Mouse (Mus musculus) stomach, embryonic 16.5 days (tissue): ENCODE measurements around the gene Pspc1. TPM values are rescaled to one million over a fixed set of nuclear protein-coding genes. Genes with fewer than 3 reads are reported as not detected.
A peak's percentile ranks its signal among the peaks of the same experiment; 100 is the strongest.
"Not testable (repeated sequence)": the region's sequence is repeated elsewhere in the genome, so short reads cannot be mapped to it uniquely, and the experiment has no call there.

Source experiments
- ATAC-seq: fragments of 200-750 bp; cut with Nextera tagmentation; 2 replicates; pipeline ENCODE4 v1.8.0; 2017; ENCODE audit warnings: moderate number of reproducible peaks, moderate TSS enrichment; ENCODE audit not compliant: insufficient read depth, low FRiP score
- H3K27ac ChIP-seq: fragments of 300-500 bp; sonication (generic); 2 replicates; pipeline ENCODE4 v1.5.1; 2014; ENCODE audit warnings: low read length
- H3K27me3 ChIP-seq: fragments of 300-500 bp; sonication (generic); 2 replicates; pipeline ENCODE4 v1.6.1; 2014; ENCODE audit warnings: low read length, control low read depth, mixed read lengths; ENCODE audit not compliant: control insufficient read depth, insufficient read depth
- H3K36me3 ChIP-seq: fragments of 300-500 bp; sonication (generic); 2 replicates; pipeline ENCODE4 v1.6.1; 2014; ENCODE audit warnings: low read length; ENCODE audit not compliant: control insufficient read depth, insufficient read depth
- H3K4me1 ChIP-seq: fragments of 300-500 bp; sonication (generic); 2 replicates; pipeline ENCODE4 v1.6.1; 2014; ENCODE audit warnings: low read length, control low read depth, mixed read lengths; ENCODE audit not compliant: control insufficient read depth, insufficient read depth
- H3K4me2 ChIP-seq: fragments of 300-500 bp; sonication (generic); 2 replicates; pipeline ENCODE4 v1.6.1; 2014; ENCODE audit warnings: low read depth, low read length, mixed read lengths
- H3K4me3 ChIP-seq: fragments of 300-500 bp; sonication (generic); replicated peaks from 2 replicates; pipeline ENCODE4 v1.5.1; 2014; ENCODE audit warnings: mild to moderate bottlenecking, low read length
- H3K9ac ChIP-seq: fragments of 300-500 bp; sonication (generic); 2 replicates; pipeline ENCODE4 v1.6.1; 2014; ENCODE audit warnings: low read length
- H3K9me3 ChIP-seq: fragments of 300-500 bp; sonication (generic); replicated peaks from 2 replicates; pipeline ENCODE4 v1.6.1; 2016; ENCODE audit warnings: low read length, control low read depth; ENCODE audit not compliant: control insufficient read depth
- WGBS: fragments of 180-500 bp; shearing (Covaris S2); extraction: QIAGEN DNeasy Blood & Tissue Kit; methylation state at CpG from one replicate; pipeline ENCODE4 v1.1.7; 2014; 5-methylcytosine and 5-hydroxymethylcytosine counted together
- polyA plus RNA-seq: library from polyadenylated mRNA; unstranded; fragments of >200 nt; fragmentation: Nextera tagmentation; extraction: Ambion mirVana; gene quantifications from 2 replicates; pipeline ENCODE4 v1.2.1, GENCODE M21; 2015

The Pspc1 gene
- 18.3 and 21.5 TPM in 2 replicates for polyA plus RNA-seq

DNA sequence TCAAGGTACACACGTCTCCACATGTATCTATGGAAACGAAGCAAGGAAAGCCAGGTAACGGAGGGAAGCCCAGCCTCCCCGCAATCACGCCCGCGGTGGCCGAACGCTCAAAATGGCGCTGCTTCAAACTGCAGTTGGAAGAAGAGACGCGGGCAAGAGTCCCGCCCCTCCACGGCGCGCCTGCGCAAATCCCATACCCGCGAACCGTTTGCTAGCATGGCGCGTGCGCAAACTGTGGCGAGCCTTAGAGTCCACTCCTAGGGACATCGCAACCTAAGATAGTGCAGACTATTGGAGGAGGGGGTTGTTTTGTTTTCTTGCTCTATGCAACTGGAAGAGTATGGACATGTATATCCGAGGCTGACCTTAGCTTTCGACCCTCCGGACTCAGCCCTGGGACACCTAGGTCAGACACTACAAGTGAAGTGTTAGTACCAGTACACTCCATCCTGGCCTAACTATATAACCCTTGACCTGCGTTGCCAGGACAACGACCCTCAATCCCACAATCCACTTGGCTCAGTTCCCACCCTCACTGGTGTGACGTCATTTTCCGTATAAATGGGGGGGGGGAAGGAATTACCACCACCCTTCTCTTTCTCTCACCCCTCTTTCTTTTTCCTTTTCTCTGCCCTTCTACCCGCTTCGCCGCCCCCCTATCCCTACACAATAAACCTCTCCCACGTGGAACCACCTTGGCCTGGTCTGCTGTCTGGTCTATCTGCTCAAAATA lies at the start of gene Pspc1:
Gene Pspc1 (minus strand): TSS at position 117 of the 733 bp plus-strand sequence.
- Histone ChIP-seq H3K4me2 (peak within 1 kb of the TSS; percentile 83), H3K4me3 (peak within 1 kb of the TSS; percentile 99), H3K27ac (peak within 1 kb of the TSS; percentile 96), H3K36me3 (no peaks in the 10 kb centered on the region), H3K9ac (peak within 1 kb of the TSS; percentile 93), H3K9me3 (no peaks in the 10 kb centered on the region), H3K4me1 (peaks cover 17% of the 10 kb centered on the region), H3K27me3 (no peaks in the 10 kb centered on the region)
- peak; percentile 98 for ATAC-seq
- under 1% methylated on average over 36 of the region's 36 CpGs for WGBS

DNA sequence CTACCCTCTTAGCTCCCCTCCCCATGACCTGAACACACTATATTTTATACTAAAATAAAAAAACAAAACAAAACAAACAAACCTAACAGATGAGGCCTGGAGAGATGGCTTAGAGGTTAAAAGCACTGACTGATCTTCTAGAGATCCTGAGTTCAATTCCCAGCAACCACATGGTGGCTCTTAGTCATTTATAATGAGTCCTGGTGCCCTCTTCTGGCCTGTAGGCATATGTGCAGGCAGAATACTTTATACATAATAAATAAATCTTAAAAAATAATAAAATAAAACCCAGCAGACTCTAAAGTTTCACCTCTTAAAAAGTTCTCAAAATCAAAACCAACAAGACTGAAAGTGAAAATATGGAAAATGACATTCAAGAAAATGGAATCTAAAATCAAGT lies 46.4 kb upstream of the Pspc1 start:
- H3K36me3 ChIP-seq: no peaks in the 10 kb centered on the region
- H3K27me3 ChIP-seq: no peaks in the 10 kb centered on the region
- no peak overlapping the region for H3K4me3 ChIP-seq
- no peak for ATAC-seq
- no peak overlapping the region for H3K4me2 ChIP-seq
- H3K4me1 ChIP-seq: no peaks in the 10 kb centered on the region
- H3K9me3 ChIP-seq: no peaks in the 10 kb centered on the region
- H3K9ac ChIP-seq: no peak overlapping the region
- H3K27ac ChIP-seq: no peak overlapping the region

DNA sequence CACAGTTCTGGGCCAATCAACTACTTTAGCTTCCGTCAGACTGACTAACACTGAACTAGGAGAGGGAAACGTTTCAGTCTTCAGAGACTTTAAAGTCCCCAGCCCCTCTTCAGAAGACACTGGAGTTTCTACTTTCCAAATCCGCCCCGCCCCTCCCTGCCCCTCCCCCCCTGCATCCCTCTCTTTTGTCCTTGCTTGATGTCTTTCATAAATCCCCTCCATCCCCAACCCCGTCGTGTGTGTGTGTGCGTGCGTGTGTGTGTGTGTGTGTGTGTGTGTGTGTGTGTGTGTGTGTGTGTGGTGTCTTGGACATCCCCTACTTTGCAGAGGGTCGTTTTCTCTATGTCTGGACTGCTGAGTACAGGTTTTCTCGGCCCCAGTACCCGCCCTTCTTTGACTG lies 39.5 kb upstream of the Pspc1 start:
- peaks cover 7% of the 10 kb centered on the region for H3K4me1 ChIP-seq
- peak overlapping the region; percentile 3 for H3K4me2 ChIP-seq
- no peak for ATAC-seq
- H3K36me3 ChIP-seq: no peaks in the 10 kb centered on the region
- H3K27me3 ChIP-seq: no peaks in the 10 kb centered on the region
- no peak overlapping the region for H3K9ac ChIP-seq
- no peaks in the 10 kb centered on the region for H3K9me3 ChIP-seq
- 16% methylated on average over 11 of the region's 11 CpGs for WGBS
- no peak overlapping the region for H3K27ac ChIP-seq
- H3K4me3 ChIP-seq: no peak overlapping the region

DNA sequence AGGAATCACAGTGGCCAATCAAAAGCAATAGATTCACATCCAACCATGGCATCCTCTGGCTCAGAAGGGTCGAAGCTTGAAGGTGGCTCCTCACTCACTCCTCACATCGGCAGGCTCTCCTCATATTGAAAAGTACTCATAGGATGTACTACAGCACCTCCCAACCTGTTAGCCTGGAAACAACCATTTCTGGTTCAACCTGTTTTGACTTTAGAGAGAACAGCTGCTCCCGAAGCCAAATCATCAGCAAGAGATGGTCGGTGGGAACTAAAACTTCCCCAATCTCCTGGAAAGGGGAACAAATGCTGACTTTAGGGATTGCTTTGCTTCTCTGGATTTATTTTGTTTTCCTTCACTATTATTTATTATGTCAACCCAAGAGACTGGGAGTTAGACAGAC lies 39.0 kb upstream of the Pspc1 start:
- no peak overlapping the region for H3K27ac ChIP-seq

DNA sequence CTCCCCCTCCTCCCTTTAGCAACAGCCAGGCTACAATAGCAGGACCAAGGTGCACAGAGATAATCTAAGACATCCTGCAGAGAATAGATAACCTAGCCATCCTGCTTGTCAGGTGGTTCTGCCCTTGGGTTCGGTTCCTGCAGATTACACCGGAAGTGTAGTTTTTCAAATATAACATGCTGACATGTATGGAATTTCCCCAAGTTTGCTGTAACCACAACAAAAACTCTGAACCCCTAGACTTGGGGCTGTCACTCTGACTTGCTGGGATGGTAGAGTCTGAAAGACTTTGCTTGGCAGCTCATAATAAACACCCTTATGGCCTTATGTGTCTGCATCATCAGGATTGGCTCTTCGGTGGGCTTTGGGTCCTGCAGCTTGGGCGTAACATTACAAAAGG lies 38.4 kb upstream of the Pspc1 start:
- 90% methylated on average over 4 of the region's 4 CpGs for WGBS
- Histone ChIP-seq H3K4me1 (peaks cover 7% of the 10 kb centered on the region), H3K27ac (no peak overlapping the region), H3K27me3 (no peaks in the 10 kb centered on the region), H3K4me2 (no peak overlapping the region), H3K36me3 (no peaks in the 10 kb centered on the region), H3K9me3 (no peaks in the 10 kb centered on the region), H3K9ac (no peak overlapping the region), H3K4me3 (no peak overlapping the region)
- ATAC-seq: no peak

More for the DNA sequence above, 39.0 kb upstream of the Pspc1 start:
- Histone ChIP-seq H3K4me2 (peak overlapping the region; percentile 3), H3K4me3 (no peak overlapping the region), H3K9me3 (no peaks in the 10 kb centered on the region), H3K27me3 (no peaks in the 10 kb centered on the region), H3K4me1 (peaks cover 7% of the 10 kb centered on the region), H3K36me3 (no peaks in the 10 kb centered on the region), H3K9ac (no peak overlapping the region)
- ATAC-seq: no peak
- WGBS: 63% methylated on average over 4 of the region's 4 CpGs

DNA sequence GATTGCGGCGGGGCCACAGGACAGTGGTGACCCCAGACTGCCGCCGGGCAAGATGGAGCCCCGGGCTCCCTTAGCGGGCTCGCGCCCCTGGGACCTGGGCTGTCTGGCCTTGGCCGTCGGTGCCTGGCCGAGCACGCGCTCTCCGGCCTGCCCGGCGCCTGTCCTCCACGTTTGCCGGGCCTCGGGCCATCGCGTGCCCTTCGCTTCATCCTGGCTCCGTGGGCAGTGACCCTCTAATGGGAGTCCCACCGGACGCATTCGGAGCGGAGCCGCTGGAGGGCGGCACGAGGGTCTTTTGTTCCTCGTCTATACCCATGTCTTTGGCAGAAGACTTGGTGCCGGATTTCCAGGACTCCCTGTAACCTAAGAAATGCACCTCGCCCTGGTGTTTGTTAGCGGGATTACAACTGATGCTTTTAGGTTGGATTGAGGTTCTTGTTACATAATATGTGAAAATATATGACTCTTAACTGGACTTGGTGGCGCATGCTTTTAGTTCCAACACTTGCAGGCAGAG lies 34.5 kb upstream of the Pspc1 start:
- peaks cover 13% of the 10 kb centered on the region for H3K4me1 ChIP-seq
- peak overlapping the region; percentile 80 for H3K9ac ChIP-seq
- H3K36me3 ChIP-seq: no peaks in the 10 kb centered on the region
- peak overlapping the region; percentile 61 for H3K4me2 ChIP-seq
- peak overlapping the region; percentile 63 for H3K4me3 ChIP-seq
- WGBS: 1% methylated on average over 35 of the region's 35 CpGs
- ATAC-seq: peak; percentile 15; the same call in 1 of the 2 replicates
- no peaks in the 10 kb centered on the region for H3K9me3 ChIP-seq
- H3K27me3 ChIP-seq: no peaks in the 10 kb centered on the region
- peak overlapping the region; percentile 95 for H3K27ac ChIP-seq

DNA sequence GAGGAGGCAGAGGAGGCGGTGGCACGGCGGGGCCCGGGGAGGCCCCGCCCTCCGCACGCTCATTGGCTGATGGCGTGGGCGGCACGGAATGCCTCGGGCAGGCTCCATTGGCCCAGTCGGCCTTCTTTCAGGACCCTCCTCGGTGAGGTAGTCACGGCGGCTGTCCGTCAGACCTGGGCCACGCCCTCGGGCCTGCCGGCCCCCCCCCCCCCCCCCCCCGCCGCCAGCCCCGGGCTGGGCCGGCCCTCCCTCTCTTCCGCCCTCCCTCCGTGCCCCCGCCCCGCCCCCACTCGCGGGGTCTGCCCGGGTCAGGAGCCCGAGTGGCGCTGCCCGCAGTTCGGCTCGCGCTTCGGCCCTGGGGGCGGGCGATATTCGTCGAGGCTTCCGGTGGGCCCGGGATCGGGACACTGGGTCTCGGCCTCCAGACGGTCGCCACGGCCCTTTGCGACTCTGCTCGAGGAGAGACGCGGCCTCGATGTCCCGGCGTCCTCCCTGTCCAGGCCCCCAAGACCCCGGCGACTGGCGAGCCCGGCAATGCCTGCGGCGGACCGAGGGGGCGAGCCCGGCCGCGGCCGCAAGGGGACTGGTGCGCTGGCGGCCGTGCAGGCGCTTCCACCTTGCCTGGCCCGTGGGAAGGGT lies 33.7 kb upstream of the Pspc1 start, which contains the start of gene Zmym5:
Gene Zmym5 (minus strand): TSS at position 16 of the 639 bp plus-strand sequence.
- Histone ChIP-seq H3K4me2 (peak within 1 kb of the TSS; percentile 65), H3K4me1 (peaks cover 13% of the 10 kb centered on the region), H3K4me3 (peak within 1 kb of the TSS; percentile 73), H3K27ac (peak within 1 kb of the TSS; percentile 95), H3K9ac (peak within 1 kb of the TSS; percentile 86)
- ATAC-seq: peak; percentile 99
- H3K27me3 ChIP-seq, H3K9me3 ChIP-seq, H3K36me3 ChIP-seq: not testable (repeated sequence)
- WGBS: 0% methylated on average over 43 of the region's 72 CpGs

DNA sequence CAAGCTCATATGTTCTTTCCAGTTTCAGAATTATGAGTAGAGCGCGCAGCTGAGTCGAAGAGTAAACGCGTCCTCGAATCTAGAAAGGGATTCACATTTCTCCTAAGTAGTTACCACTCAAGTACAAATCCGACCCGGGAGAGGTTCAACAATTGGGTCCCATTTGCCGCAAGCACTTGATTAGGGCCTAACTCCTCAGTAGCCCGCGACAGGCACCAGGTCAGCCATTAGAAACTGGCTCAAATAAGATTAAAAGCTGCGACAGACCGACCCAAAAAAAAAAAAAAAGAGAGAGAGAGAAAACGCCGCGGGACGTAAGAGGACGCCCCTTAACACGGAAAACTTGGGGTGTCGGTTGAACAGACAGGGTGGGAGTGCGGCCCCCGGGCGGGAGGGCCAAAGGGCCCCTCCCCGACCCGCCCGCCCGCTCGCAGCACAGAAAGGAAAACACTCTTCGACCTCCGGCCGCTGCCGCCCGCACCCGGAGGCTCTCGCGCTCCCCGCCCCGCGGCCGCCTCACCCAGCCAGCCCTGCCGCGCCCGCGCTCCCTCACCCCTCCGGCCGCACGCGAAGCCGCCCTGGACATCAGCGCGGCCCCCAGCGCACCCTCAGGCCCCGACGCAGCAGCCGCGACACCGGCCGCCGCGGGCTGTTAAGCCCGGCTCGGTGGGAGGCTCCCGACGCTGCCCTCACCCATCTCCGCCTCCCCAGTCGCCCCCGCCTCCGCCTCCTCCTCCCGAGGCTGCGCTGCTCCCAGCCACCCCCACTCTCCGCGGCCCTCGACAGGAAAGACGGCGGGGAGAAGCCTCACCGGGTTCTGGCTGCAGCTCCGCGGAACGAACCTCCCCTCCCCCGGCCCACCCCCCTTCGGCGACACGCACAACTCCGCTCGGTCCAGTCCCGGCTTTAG lies 32.9 kb upstream of the Pspc1 start:
- under 1% methylated on average over 39 of the region's 86 CpGs for WGBS
- not testable (repeated sequence) for H3K27me3 ChIP-seq, H3K36me3 ChIP-seq, H3K9me3 ChIP-seq, ATAC-seq
- H3K4me3 ChIP-seq: peak overlapping the region; percentile 73
- H3K27ac ChIP-seq: peak overlapping the region; percentile 91
- peak overlapping the region; percentile 86 for H3K9ac ChIP-seq
- peak overlapping the region; percentile 65 for H3K4me2 ChIP-seq
- peaks cover 13% of the 10 kb centered on the region for H3K4me1 ChIP-seq
